11 mouse cellular contexts compared by ENCODE assay signal in the genomic region with DNA sequence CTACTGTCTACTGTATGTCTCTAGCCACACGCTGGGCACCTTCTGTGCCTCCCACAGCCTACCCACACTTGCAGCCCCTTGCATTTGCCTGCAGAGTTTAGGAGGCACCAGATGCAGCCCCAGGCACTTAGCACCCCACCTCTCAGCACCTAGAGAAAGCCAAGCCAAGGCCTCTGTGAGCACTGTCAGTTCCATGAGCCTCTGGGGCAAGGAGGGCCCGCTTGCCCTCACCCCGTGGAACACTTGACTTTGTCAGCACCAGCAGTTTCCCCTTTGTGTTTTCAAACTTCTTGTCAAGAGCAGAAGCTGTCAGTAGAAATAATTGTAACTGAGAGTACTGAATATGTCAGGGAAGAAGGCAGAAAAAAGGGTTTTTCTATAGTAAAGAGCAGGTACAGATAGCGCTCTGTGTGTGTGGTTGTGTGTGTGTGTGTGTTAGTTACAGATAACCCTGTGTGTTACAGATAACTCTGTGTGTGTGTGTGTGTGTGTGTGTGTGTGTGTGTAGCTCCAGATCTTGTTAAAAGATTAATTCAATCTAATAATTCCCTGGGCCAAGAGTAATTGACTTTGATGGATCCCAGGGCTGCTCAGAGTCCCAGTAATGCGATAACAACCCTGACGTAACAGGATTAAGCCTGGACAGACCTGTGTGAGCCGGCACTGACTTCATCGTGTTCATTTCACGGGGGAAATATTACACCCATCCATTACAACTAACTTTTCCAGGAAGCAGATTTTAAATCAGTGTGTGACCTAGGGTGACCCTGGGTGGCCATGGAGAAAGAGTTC. TPM values are rescaled to one million over a fixed set of nuclear protein-coding genes. Genes with fewer than 3 reads are reported as not detected.
DNase-seq lines count a peak whose midpoint lies in the region; ATAC-seq lines count a peak whose summit lies in the region.
"Had no signal": no experiment of that assay in that cellular context is flagged by ENCODE, and none has a peak within 500 bp of the region (broad histone marks: within the 10 kb centered on the region; RNA-seq: fewer than 3 reads in every experiment).

No protein-coding gene starts in this region.

- 0 out of 2 replicates have a peak overlapping the region, but pooled peaks have one; percentile 28 for H3K27ac ChIP-seq in kidney, embryonic 15.5 days
- H3K27ac ChIP-seq: limb, embryonic 15.5 days had no signal

- H3K4me1 ChIP-seq in kidney, embryonic 15.5 days, result no peaks in the 10 kb centered on the region

- H3K9ac ChIP-seq in kidney, embryonic 15.5 days, result no peak overlapping the region
- H3K9ac ChIP-seq: limb, embryonic 15.5 days had no signal

- no peak overlapping the region for H3K4me2 ChIP-seq in kidney, embryonic 15.5 days
- H3K4me2 ChIP-seq: limb, embryonic 15.5 days; midbrain, embryonic 11.5 days had no signal

- H3K4me3 ChIP-seq in kidney, embryonic 15.5 days (replicated peaks), result no peak overlapping the region
- H3K4me3 ChIP-seq: limb, embryonic 15.5 days had no signal

- H3K27me3 ChIP-seq in kidney, embryonic 15.5 days, result no peaks in the 10 kb centered on the region
- H3K27me3 ChIP-seq: limb, embryonic 15.5 days had no signal

- WGBS in kidney, embryonic 15.5 days, result 73% methylated on average over 9 of the region's 9 CpGs

- H3K36me3 ChIP-seq in kidney, embryonic 15.5 days, result peaks cover 96% of the 10 kb centered on the region

- H3K9me3 ChIP-seq in kidney, embryonic 15.5 days (replicated peaks), result no peaks in the 10 kb centered on the region
- H3K9me3 ChIP-seq: limb, embryonic 15.5 days had no signal

- no peak for ATAC-seq in kidney, embryonic 15.5 days (replicated peaks; ENCODE audit: low FRiP score)
- ATAC-seq: inflammation-experienced regulatory T-cells, adult 6 months had no signal

- peak; percentile 16 for DNase-seq in embryo, embryonic 10 days (ENCODE audit: low spot score)
- DNase-seq in embryo, embryonic 9.5 days (ENCODE audit: extremely low spot score), result no peak
- peak; percentile 41 for DNase-seq in kidney, adult 11 months
- DNase-seq in kidney, postnatal 4 days, result no peak
- peak; percentile 60 for DNase-seq in retina, embryonic 14.5 days (ENCODE audit: low spot score)
- DNase-seq in urinary bladder, postnatal 4 days (ENCODE audit: low spot score in 2 of 2), result no peak
- no peak for DNase-seq in thymus, postnatal 14 days

RNA-seq across cellular contexts. Expression of a gene that starts 25.9 kb away (rescaled TPM):
- 17.9 and 19.0 TPM in 2 replicates for polyA plus RNA-seq in kidney, embryonic 15.5 days (2015; fragmentation: Nextera tagmentation; extraction: Ambion mirVana)

Comparison
In these comparisons a context has a peak if more than half of its experiments do, and no peak if none do; other contexts are left out.
1. DNase-seq: peak in embryo, embryonic 10 days (single experiment), kidney, adult 11 months (single experiment) and retina, embryonic 14.5 days (single experiment); none in embryo, embryonic 9.5 days (single experiment), kidney, postnatal 4 days (0 of 2), urinary bladder, postnatal 4 days (0 of 2) and thymus, postnatal 14 days (single experiment).